Mouse (Mus musculus): ENCODE results near the gene Sprr2k. TPM values are rescaled to one million over a fixed set of nuclear protein-coding genes. Genes with fewer than 3 reads are reported as not detected.

The Sprr2k gene
- polyA plus RNA-seq (2014; fragmentation: Nextera tagmentation; extraction: Ambion mirVana), result not detected in 2 replicates

DNA sequence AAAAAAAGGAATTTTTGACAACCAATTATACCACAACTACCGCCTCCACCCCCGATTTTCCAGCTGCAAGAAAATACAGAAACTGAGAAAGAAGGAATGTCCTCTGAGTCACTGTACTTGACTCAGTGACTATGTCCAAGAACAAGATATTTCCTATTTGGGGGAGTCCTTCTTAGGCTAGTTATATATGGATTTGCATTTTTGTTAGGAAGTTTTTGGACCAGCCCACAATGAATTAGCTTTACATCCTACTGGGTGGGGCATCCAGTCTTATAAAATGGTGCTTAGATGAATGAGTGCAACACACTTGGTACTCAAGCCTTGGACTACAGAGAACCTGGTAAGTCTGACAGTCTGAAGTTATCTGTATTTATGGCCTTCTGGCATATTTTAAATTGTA lies at the start of gene Sprr2k:
Gene Sprr2k (plus strand): TSS at position 301 of the 400 bp plus-strand sequence.
- ATAC-seq (ENCODE audit: low FRiP score) (no peak), DNase-seq (ENCODE audit: low spot score) (no peak)
- Histone ChIP-seq H3K4me2 (replicated peaks; ENCODE audit: low read depth, low read length) (no peak within 1 kb of the TSS), H3K27me3 (ENCODE audit: control insufficient read depth, insufficient read depth, low read length) (no peaks in the 10 kb centered on the region), H3K36me3 (ENCODE audit: control insufficient read depth, insufficient read depth, low read length) (no peaks in the 10 kb centered on the region), H3K9me3 (ENCODE audit: control insufficient read depth, low read length) (no peaks in the 10 kb centered on the region), H3K9ac (ENCODE audit: low read depth, low read length) (no peak within 1 kb of the TSS), H3K4me3 (ENCODE audit: low read depth, low read length) (no peak within 1 kb of the TSS), H3K4me1 (replicated peaks; ENCODE audit: control insufficient read depth, insufficient read depth, low read length) (no peaks in the 10 kb centered on the region), H3K27ac (ENCODE audit: low read depth, low read length) (no peak within 1 kb of the TSS)
- WGBS, result 93% methylated on average over 2 of the region's 2 CpGs

DNA sequence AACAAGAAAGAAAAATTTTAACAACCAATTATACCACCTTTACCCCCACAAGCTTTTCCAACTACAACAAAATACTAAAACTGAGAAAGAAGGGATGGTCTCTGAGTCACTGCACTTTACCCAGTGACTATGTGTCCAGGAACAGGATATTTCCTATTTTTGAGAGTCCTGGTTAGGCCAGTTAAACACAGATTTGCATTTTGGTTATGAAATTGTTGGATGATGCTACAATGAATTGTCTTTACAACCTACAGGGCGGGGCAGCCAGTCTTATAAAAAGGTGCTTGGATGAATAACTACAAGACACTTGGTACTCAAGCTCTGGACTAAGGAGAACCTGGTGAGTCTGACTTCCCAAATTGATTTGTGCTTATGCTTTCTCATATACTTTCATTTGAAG lies 47.0 kb upstream of the Sprr2k start, which contains the start of gene Sprr2h:
Gene Sprr2h (plus strand): TSS at position 301 of the 400 bp plus-strand sequence.
- no peak for ATAC-seq (ENCODE audit: low FRiP score)
- Histone ChIP-seq H3K36me3 (ENCODE audit: control insufficient read depth, insufficient read depth, low read length) (no peaks in the 10 kb centered on the region), H3K4me3 (ENCODE audit: low read depth, low read length) (no peak within 1 kb of the TSS), H3K4me2 (replicated peaks; ENCODE audit: low read depth, low read length) (no peak within 1 kb of the TSS), H3K27me3 (ENCODE audit: control insufficient read depth, insufficient read depth, low read length) (no peaks in the 10 kb centered on the region), H3K4me1 (replicated peaks; ENCODE audit: control insufficient read depth, insufficient read depth, low read length) (no peaks in the 10 kb centered on the region), H3K27ac (ENCODE audit: low read depth, low read length) (no peak within 1 kb of the TSS), H3K9ac (ENCODE audit: low read depth, low read length) (no peak within 1 kb of the TSS), H3K9me3 (ENCODE audit: control insufficient read depth, low read length) (no peaks in the 10 kb centered on the region)
- no peak for DNase-seq (ENCODE audit: low spot score)
- 85% methylated on average over 1 of the region's 1 CpGs for WGBS

DNA sequence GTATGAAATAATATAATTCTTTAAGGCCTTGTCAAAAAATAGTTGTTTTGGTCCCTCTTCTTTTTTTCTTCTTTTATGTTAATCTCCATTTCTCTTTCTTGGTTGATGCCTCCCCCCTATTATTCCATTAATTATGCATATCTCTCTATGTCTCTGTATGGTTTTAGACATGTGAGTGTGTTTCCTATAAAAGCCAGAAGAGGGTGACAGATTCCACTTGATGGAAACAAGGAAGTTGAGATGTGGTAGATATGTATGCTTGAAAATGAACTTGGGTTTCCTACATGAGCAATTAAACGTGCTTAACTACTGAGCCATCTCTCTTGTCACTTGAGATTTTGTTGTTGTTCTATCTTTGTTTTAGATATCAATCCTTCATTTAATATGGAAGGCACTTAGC lies 38.1 kb upstream of the Sprr2k start:
- 51% methylated on average over 1 of the region's 1 CpGs for WGBS
- no peak for DNase-seq (ENCODE audit: low spot score)
- H3K36me3 ChIP-seq (ENCODE audit: control insufficient read depth, insufficient read depth, low read length), result no peaks in the 10 kb centered on the region
- no peaks in the 10 kb centered on the region for H3K4me1 ChIP-seq (replicated peaks; ENCODE audit: control insufficient read depth, insufficient read depth, low read length)
- no peak overlapping the region for H3K4me3 ChIP-seq (ENCODE audit: low read depth, low read length)
- no peaks in the 10 kb centered on the region for H3K9me3 ChIP-seq (ENCODE audit: control insufficient read depth, low read length)
- H3K4me2 ChIP-seq (replicated peaks; ENCODE audit: low read depth, low read length), result no peak overlapping the region
- H3K9ac ChIP-seq (ENCODE audit: low read depth, low read length), result no peak overlapping the region
- ATAC-seq (ENCODE audit: low FRiP score), result no peak
- no peaks in the 10 kb centered on the region for H3K27me3 ChIP-seq (ENCODE audit: control insufficient read depth, insufficient read depth, low read length)
- no peak overlapping the region for H3K27ac ChIP-seq (ENCODE audit: low read depth, low read length)

DNA sequence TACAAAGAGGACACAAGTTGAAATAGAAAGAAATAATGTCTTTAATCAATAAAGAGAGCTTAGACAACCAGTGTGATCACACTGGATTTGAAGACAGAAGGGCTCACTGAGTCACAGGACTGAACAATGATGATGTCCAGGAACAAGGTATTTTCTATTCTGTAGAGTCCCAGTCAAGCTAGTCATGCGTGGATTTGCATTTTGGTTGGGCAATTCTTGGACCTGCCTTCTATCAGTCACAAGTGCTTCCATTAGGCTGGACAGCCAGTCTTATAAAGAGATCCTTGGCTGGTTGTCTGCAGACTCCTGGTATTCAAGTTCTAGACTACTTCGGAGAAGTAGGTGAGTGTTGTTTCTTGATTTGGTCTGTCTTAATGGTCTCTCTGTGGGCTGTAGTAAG lies 24.7 kb upstream of the Sprr2k start, which contains the start of gene Sprr2i:
Gene Sprr2i (plus strand): TSS at position 301 of the 400 bp plus-strand sequence.
- WGBS, result 93% methylated on average over 2 of the region's 2 CpGs
- DNase-seq (ENCODE audit: low spot score) (no peak), ATAC-seq (ENCODE audit: low FRiP score) (no peak)
- Histone ChIP-seq H3K36me3 (ENCODE audit: control insufficient read depth, insufficient read depth, low read length) (no peaks in the 10 kb centered on the region), H3K27me3 (ENCODE audit: control insufficient read depth, insufficient read depth, low read length) (no peaks in the 10 kb centered on the region), H3K9ac (ENCODE audit: low read depth, low read length) (no peak within 1 kb of the TSS), H3K4me1 (replicated peaks; ENCODE audit: control insufficient read depth, insufficient read depth, low read length) (no peaks in the 10 kb centered on the region), H3K4me3 (ENCODE audit: low read depth, low read length) (no peak within 1 kb of the TSS), H3K4me2 (replicated peaks; ENCODE audit: low read depth, low read length) (no peak within 1 kb of the TSS), H3K9me3 (ENCODE audit: control insufficient read depth, low read length) (no peaks in the 10 kb centered on the region), H3K27ac (ENCODE audit: low read depth, low read length) (no peak within 1 kb of the TSS)

DNA sequence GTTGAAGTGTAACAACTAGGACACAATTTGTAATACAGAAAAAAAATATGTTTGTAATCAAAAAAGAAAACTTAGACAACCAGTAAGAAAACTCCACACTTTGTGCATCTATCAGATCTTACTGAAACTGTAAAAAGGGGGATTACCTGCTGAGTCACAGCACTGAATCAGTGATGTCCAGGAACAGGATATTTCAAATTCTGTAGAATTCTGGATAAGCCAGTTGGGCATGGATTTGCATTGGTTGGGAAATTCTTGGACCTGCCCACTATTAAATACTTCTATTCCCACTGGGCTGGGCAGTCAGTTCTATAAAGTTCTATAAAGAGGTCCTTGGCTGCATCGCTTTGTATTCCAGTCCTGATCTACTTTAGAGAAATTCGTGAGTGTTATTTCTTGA lies 14.6 kb upstream of the Sprr2k start, which contains the start of gene Sprr2j-ps:
Gene Sprr2j-ps (plus strand): TSS at position 301 of the 400 bp plus-strand sequence.
- Histone ChIP-seq H3K9ac (ENCODE audit: low read depth, low read length) (no peak within 1 kb of the TSS), H3K27me3 (ENCODE audit: control insufficient read depth, insufficient read depth, low read length) (no peaks in the 10 kb centered on the region), H3K27ac (ENCODE audit: low read depth, low read length) (no peak within 1 kb of the TSS), H3K4me3 (ENCODE audit: low read depth, low read length) (no peak within 1 kb of the TSS), H3K9me3 (ENCODE audit: control insufficient read depth, low read length) (no peaks in the 10 kb centered on the region), H3K36me3 (ENCODE audit: control insufficient read depth, insufficient read depth, low read length) (no peaks in the 10 kb centered on the region), H3K4me2 (replicated peaks; ENCODE audit: low read depth, low read length) (no peak within 1 kb of the TSS), H3K4me1 (replicated peaks; ENCODE audit: control insufficient read depth, insufficient read depth, low read length) (no peaks in the 10 kb centered on the region)
- no peak for DNase-seq (ENCODE audit: low spot score)
- 90% methylated on average over 2 of the region's 2 CpGs for WGBS
- no peak for ATAC-seq (ENCODE audit: low FRiP score)

DNA sequence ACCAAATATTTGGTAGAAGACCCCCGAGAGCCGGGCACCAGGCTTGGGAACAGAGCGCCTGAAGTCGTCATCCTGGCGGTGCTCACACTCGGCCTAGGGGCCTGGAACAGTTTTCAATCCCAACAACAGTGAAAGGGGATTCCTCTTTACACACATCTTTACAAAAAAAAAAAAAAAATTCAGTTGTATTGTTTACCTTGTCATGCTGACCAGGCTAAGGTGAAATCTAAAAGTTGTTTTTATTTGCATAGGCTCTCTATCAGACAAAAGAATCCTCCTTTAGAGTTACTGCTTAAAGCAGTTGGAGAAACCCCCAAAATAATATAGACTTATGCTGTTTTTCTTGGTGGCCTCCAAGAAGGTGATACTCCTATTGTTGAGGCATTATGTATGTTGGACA lies 3.1 kb upstream of the Sprr2k start, which contains the start of gene Gm9774:
Gene Gm9774 (minus strand): TSS at position 101 of the 400 bp plus-strand sequence.
- no peak within 1 kb of the TSS for H3K4me2 ChIP-seq (replicated peaks; ENCODE audit: low read depth, low read length)
- no peak within 1 kb of the TSS for H3K4me3 ChIP-seq (ENCODE audit: low read depth, low read length)
- no peak within 1 kb of the TSS for H3K27ac ChIP-seq (ENCODE audit: low read depth, low read length)
- no peaks in the 10 kb centered on the region for H3K27me3 ChIP-seq (ENCODE audit: control insufficient read depth, insufficient read depth, low read length)
- H3K36me3 ChIP-seq (ENCODE audit: control insufficient read depth, insufficient read depth, low read length), result no peaks in the 10 kb centered on the region
- 88% methylated on average over 6 of the region's 6 CpGs for WGBS
- no peaks in the 10 kb centered on the region for H3K4me1 ChIP-seq (replicated peaks; ENCODE audit: control insufficient read depth, insufficient read depth, low read length)
- no peaks in the 10 kb centered on the region for H3K9me3 ChIP-seq (ENCODE audit: control insufficient read depth, low read length)
- H3K9ac ChIP-seq (ENCODE audit: low read depth, low read length), result no peak within 1 kb of the TSS
- DNase-seq (ENCODE audit: low spot score) (no peak), ATAC-seq (ENCODE audit: low FRiP score) (no peak)

DNA sequence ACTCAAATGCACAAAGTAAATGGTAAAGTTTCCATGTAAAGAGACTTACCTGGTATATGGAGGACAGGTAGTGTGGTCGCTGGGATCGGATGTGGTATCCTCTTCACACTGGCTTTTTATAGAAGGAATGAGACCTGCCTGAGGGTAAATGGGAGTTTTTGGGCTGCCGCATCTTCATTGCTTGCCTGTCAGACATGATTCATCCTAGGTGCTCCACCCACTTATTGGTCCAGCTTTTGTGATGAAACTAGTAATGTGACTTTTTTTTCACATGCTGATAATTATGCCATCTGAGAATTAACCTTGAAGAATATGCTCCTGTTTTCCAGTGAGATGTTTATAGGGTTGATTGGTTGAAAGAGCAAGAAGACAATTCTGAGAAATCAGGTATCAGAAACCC lies 6.3 kb downstream of the Sprr2k start, which contains the start of gene Sprr1b:
Gene Sprr1b (minus strand): TSS at position 101 of the 400 bp plus-strand sequence.
- WGBS, result 93% methylated on average over 3 of the region's 3 CpGs
- ATAC-seq (ENCODE audit: low FRiP score) (no peak), DNase-seq (ENCODE audit: low spot score) (no peak)
- H3K4me2 ChIP-seq (replicated peaks; ENCODE audit: low read depth, low read length), result no peak within 1 kb of the TSS
- H3K36me3 ChIP-seq (ENCODE audit: control insufficient read depth, insufficient read depth, low read length), result no peaks in the 10 kb centered on the region
- no peak within 1 kb of the TSS for H3K9ac ChIP-seq (ENCODE audit: low read depth, low read length)
- H3K9me3 ChIP-seq (ENCODE audit: control insufficient read depth, low read length), result no peaks in the 10 kb centered on the region
- H3K27me3 ChIP-seq (ENCODE audit: control insufficient read depth, insufficient read depth, low read length), result no peaks in the 10 kb centered on the region
- H3K4me1 ChIP-seq (replicated peaks; ENCODE audit: control insufficient read depth, insufficient read depth, low read length), result no peaks in the 10 kb centered on the region
- H3K27ac ChIP-seq (ENCODE audit: low read depth, low read length), result no peak within 1 kb of the TSS
- H3K4me3 ChIP-seq (ENCODE audit: low read depth, low read length), result no peak within 1 kb of the TSS

DNA sequence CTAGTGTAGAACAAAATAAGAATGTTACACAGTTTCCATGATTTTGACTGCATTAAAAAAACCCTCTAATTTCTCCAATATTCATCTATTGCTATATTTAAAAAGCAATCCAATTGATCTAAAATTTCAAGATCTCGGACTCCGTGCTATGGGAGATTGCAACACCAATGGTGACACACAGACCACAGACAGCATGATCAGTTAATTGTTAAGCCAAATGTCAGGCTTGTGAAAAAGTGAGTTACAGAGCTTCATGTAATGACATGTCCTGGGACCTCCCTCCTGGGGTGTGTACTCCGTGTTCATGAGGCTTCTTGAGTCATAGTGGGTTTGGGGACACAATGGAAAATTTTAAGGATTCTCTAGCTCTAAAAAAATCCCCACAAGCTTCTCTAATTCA lies 7.8 kb downstream of the Sprr2k start:
- Histone ChIP-seq H3K4me3 (ENCODE audit: low read depth, low read length) (no peak overlapping the region), H3K9ac (ENCODE audit: low read depth, low read length) (no peak overlapping the region), H3K27me3 (ENCODE audit: control insufficient read depth, insufficient read depth, low read length) (no peaks in the 10 kb centered on the region), H3K27ac (ENCODE audit: low read depth, low read length) (no peak overlapping the region), H3K36me3 (ENCODE audit: control insufficient read depth, insufficient read depth, low read length) (no peaks in the 10 kb centered on the region), H3K9me3 (ENCODE audit: control insufficient read depth, low read length) (no peaks in the 10 kb centered on the region), H3K4me1 (replicated peaks; ENCODE audit: control insufficient read depth, insufficient read depth, low read length) (no peaks in the 10 kb centered on the region), H3K4me2 (replicated peaks; ENCODE audit: low read depth, low read length) (no peak overlapping the region)
- ATAC-seq (ENCODE audit: low FRiP score) (no peak), DNase-seq (ENCODE audit: low spot score) (no peak)
- 90% methylated on average over 3 of the region's 3 CpGs for WGBS

DNA sequence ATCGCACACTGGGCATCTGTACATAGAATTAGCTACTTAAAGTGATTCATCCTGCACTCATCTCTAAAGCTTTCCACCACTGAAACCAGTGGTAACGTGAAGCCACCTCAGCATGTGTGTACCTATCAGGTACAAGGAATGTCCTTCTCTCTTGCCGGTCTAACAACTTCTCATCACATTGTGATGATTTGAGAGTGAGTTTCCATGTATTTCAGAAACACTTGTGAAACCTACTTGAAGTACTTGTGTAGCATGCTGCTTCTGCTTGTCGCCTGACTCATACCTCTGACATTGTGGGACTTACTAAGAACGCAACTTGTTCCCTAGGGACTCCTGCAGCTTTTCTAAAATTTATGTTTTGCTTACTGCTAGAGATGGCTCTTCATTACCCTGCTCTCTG lies 22.8 kb downstream of the Sprr2k start:
- DNase-seq (ENCODE audit: low spot score) (no peak), ATAC-seq (ENCODE audit: low FRiP score) (no peak)
- H3K9ac ChIP-seq (ENCODE audit: low read depth, low read length), result no peak overlapping the region
- no peaks in the 10 kb centered on the region for H3K36me3 ChIP-seq (ENCODE audit: control insufficient read depth, insufficient read depth, low read length)
- no peaks in the 10 kb centered on the region for H3K4me1 ChIP-seq (replicated peaks; ENCODE audit: control insufficient read depth, insufficient read depth, low read length)
- H3K9me3 ChIP-seq (ENCODE audit: control insufficient read depth, low read length), result no peaks in the 10 kb centered on the region
- no peaks in the 10 kb centered on the region for H3K27me3 ChIP-seq (ENCODE audit: control insufficient read depth, insufficient read depth, low read length)
- no peak overlapping the region for H3K4me3 ChIP-seq (ENCODE audit: low read depth, low read length)
- 86% methylated on average over 5 of the region's 5 CpGs for WGBS
- no peak overlapping the region for H3K27ac ChIP-seq (ENCODE audit: low read depth, low read length)
- H3K4me2 ChIP-seq (replicated peaks; ENCODE audit: low read depth, low read length), result no peak overlapping the region

All from hindbrain, embryonic 11.5 days (tissue).